Mouse (Mus musculus) G1E (cell line): ENCODE data around the gene Syce1l. TPM values are rescaled to one million over a fixed set of nuclear protein-coding genes. Genes with fewer than 3 reads are reported as not detected.

Experiments
- ATAC-seq: 2 replicates; pipeline ENCODE4 v1.8.0; 2016; ENCODE audit warnings: mild to moderate bottlenecking; ENCODE audit not compliant: insufficient number of reproducible peaks, poor library complexity, low FRiP score, severe bottlenecking; ENCODE audit errors: extremely low read depth
- DNase-seq: peaks from one replicate; pipeline ENCODE4 v3.0.0; 2012; ENCODE audit warnings: low spot score
- H3K27me3 ChIP-seq: 2 replicates; pipeline ENCODE4 v1.6.1; 2012; ENCODE audit warnings: mild to moderate bottlenecking, low read length, inconsistent platforms; ENCODE audit not compliant: insufficient read depth
- H3K36me3 ChIP-seq: replicated peaks from 2 replicates; pipeline ENCODE3; 2012; ENCODE audit warnings: mild to moderate bottlenecking, inconsistent platforms
- H3K4me1 ChIP-seq: 2 replicates; pipeline ENCODE4 v1.6.1; 2012; ENCODE audit warnings: low read depth, low read length, inconsistent platforms, mixed read lengths; ENCODE audit not compliant: insufficient read depth
- H3K4me3 ChIP-seq: 2 replicates; pipeline ENCODE4 v1.5.1; 2012; ENCODE audit warnings: low read depth, mild to moderate bottlenecking, inconsistent platforms, low read length, moderate library complexity, mixed read lengths
- H3K9me3 ChIP-seq: replicated peaks from 2 replicates; pipeline ENCODE4 v1.6.1; 2012; ENCODE audit warnings: inconsistent platforms
- CTCF ChIP-seq: IDR thresholded peaks from 2 replicates; pipeline ENCODE4 v1.5.1; 2012; ENCODE audit warnings: low read depth, low read length, inconsistent platforms, mixed read lengths
- GATA1 ChIP-seq: IDR thresholded peaks from 2 replicates; pipeline ENCODE4 v1.6.1; 2012; ENCODE audit warnings: borderline replicate concordance, low read length, inconsistent platforms, mixed read lengths
- GATA2 ChIP-seq: IDR thresholded peaks from 2 replicates; pipeline ENCODE4 v1.6.1; 2012; ENCODE audit warnings: low read depth, low read length, inconsistent platforms, borderline replicate concordance
- POLR2AphosphoS5 ChIP-seq: IDR thresholded peaks from 2 replicates; pipeline ENCODE4 v1.6.1; 2012; ENCODE audit warnings: low read depth, low read length, inconsistent platforms; ENCODE audit not compliant: insufficient replicate concordance
- TAL1 ChIP-seq: conservative IDR thresholded peaks from 2 replicates; pipeline ENCODE4 v1.6.1; 2012; ENCODE audit warnings: low read depth, low read length, inconsistent platforms, mixed read lengths
- polyA plus RNA-seq: library from polyadenylated mRNA; stranded (reverse); fragments of >175 nt; gene quantifications from 2 replicates; pipeline ENCODE4 v1.2.3, GENCODE M21; 2012
- total RNA-seq, 2 experiments: library from RNA; stranded (forward) in 1 of 2; stranded (reverse) in 1 of 2; fragments of 200-1000 nt in 1 of 2; fragments of >200 nt in 1 of 2; fragmentation: Nextera tagmentation in 1 of 2; gene quantifications; 2 replicates each; pipeline ENCODE4 v1.2.3; 2014 to 2017

Gene Syce1l
- total and polyA plus RNA-seq, 3 experiments = 0.12 TPM; not detected in 2

DNA sequence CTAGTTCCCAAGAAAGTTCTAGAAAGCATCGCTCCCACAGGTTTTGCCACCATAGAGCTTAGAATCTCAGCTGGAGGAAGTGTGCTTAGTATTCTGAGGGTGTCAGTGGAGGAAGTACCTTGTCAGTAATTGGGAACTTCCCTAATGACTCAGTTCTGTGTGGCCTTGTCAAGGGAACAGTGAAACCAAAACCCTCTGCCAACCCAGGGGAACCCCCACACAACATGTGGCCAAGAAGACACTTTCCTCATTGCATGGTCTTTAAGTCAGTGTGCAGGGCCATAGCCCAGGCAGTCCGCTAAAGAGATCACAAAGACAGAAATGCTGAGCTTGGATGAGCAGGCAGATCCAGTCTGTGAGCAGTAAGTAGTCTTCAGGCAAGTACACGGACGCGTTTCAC, 13.1 kb downstream of the Syce1l start:
- Histone ChIP-seq H3K36me3 (no peaks in the 10 kb centered on the region), H3K9me3 (peaks cover 23% of the 10 kb centered on the region), H3K4me1 (no peaks in the 10 kb centered on the region), H3K4me3 (no peak overlapping the region), H3K27me3 (no peaks in the 10 kb centered on the region)
- TF ChIP-seq CTCF (no peak), GATA1 (no peak), POLR2AphosphoS5 (no peak), GATA2 (no peak), TAL1 (no peak)
- DNase-seq = no peak
- ATAC-seq = no peak

DNA sequence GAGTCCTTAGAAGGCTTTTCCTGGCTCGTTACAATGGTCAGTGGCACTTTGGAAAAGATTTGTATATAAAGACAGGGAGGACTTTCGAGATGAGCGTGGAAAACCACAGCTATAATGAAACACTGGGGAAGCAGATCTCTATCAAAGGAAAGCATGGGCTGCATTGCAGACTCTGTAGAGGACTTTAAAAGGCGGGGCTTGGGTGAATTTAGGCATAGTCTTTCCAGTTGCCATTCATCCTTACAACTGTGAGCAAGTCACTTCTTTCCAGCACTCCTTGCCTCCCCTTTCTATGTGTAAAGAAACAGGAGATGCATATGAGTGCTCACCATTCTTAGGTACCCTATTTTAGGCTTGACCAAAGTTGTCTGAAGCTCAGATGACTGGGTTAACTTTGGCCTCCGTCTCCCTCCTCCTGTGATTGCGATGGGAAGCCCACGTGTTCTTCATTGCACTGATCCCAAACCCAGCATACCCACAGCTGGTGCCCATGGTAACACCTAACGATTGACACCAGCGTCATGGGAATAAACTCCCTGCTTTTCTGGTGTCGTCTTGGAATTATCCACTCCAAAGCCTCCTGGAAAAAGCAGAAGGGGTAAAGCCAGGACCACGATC, 13.8 kb downstream of the Syce1l start:
- H3K36me3 ChIP-seq = no peaks in the 10 kb centered on the region
- no peaks in the 10 kb centered on the region for H3K27me3 ChIP-seq
- TF ChIP-seq POLR2AphosphoS5 (no peak), CTCF (no peak), GATA1 (no peak), GATA2 (no peak), TAL1 (no peak)
- no peaks in the 10 kb centered on the region for H3K4me1 ChIP-seq
- no peak for ATAC-seq
- H3K9me3 ChIP-seq = peaks cover 23% of the 10 kb centered on the region
- H3K4me3 ChIP-seq = no peak overlapping the region
- DNase-seq = no peak

DNA sequence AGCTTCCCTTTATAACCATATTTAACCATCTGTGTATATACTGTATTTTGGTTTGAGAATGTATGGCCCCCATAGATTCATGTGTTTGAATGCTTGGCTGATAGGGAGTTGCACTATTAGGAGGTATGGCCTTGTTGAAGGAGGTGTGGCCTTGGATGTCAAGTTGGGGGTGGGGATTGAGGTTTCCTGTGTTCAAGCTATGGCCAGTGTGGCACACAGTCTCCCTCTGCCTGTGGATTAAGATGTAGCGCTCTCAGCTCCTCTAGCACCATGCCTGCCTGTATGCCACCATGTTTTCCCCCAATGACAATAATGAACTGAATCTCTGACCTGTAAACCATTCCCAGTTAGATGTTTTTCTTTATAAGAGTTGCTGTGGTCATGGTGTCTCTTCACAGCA, 17.1 kb downstream of the Syce1l start:
- no peak for TF ChIP-seq GATA2
- TF ChIP-seq TAL1 = no peak
- TF ChIP-seq CTCF = no peak
- TF ChIP-seq POLR2AphosphoS5 = no peak
- TF ChIP-seq GATA1 = no peak
- ATAC-seq (no peak), DNase-seq (no peak)
- Histone ChIP-seq H3K4me1 (no peaks in the 10 kb centered on the region), H3K4me3 (no peak overlapping the region), H3K36me3 (no peaks in the 10 kb centered on the region), H3K27me3 (no peaks in the 10 kb centered on the region), H3K9me3 (peaks cover 13% of the 10 kb centered on the region)

DNA sequence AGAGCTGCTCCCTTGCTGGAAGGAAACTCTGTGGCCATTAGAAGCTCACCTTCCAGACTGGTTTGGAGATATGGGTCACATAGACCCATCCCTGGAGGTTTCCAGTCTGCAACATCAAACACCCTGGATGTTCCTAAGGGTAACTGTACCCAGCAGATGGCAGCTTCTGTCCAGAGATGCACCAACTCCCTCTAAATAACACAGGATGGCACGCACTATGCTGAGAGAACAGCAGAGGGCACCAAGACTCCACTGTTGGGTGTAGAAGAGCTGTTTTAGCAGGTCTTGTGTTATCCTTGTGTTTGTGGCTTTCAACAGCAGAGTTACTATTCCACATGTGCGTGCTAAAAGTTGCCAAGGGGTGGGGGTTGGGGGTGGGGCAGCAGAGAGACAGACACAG, 21.5 kb downstream of the Syce1l start:
- Histone ChIP-seq H3K9me3 (peaks cover 28% of the 10 kb centered on the region), H3K4me3 (no peak overlapping the region), H3K27me3 (no peaks in the 10 kb centered on the region), H3K36me3 (no peaks in the 10 kb centered on the region), H3K4me1 (no peaks in the 10 kb centered on the region)
- ATAC-seq (no peak), DNase-seq (no peak)
- TF ChIP-seq POLR2AphosphoS5 (no peak), GATA1 (no peak), GATA2 (no peak), TAL1 (no peak), CTCF (no peak)

DNA sequence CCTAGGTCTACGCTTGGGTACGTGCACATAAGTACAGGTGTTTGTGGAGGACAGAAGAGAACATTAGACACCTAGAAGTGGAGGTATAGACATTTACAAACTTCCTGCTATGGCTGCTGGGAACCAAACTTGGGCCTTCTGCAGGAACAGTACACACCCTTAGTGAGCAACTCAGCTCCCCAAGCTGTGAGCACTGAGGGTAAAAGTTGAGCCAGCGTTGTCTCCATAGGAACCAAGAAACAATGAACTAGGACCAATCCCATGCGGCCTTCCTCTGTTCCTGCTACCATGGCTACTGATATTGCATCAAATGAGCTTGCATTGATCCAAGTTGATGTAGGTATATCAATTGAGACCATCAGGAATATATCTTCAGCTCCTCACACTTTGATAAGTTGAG, 22.0 kb downstream of the Syce1l start:
- no peak for DNase-seq
- Histone ChIP-seq H3K4me1 (no peaks in the 10 kb centered on the region), H3K27me3 (no peaks in the 10 kb centered on the region), H3K36me3 (no peaks in the 10 kb centered on the region), H3K4me3 (no peak overlapping the region), H3K9me3 (peaks cover 28% of the 10 kb centered on the region)
- TF ChIP-seq GATA1 (no peak), TAL1 (no peak), GATA2 (no peak), CTCF (no peak), POLR2AphosphoS5 (no peak)
- ATAC-seq = no peak

DNA sequence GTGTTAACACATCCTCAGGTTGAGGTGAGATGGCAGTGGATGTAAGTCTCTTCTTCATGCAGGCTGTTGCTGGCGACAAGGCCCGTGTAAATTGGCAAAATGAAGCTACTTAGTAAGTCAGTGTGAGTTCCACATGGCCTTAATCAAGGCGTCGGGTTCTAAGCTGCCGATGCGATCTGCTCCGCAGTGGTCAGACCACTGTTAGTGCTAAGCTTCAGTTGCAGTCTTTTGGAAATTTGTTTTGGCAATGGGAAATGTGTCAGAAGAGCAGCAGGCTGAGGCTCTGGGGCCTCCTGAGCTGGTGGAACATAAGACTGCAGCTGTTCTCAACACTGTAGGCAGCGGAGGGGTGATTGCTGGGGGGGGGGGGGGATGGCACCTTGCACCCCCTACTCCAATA, 22.9 kb downstream of the Syce1l start:
- Histone ChIP-seq H3K4me3 (no peak overlapping the region), H3K4me1 (no peaks in the 10 kb centered on the region), H3K36me3 (no peaks in the 10 kb centered on the region), H3K9me3 (peaks cover 30% of the 10 kb centered on the region), H3K27me3 (no peaks in the 10 kb centered on the region)
- ATAC-seq (no peak), DNase-seq (no peak)
- TF ChIP-seq TAL1 = no peak
- no peak for TF ChIP-seq POLR2AphosphoS5
- no peak for TF ChIP-seq CTCF
- TF ChIP-seq GATA1 = no peak
- TF ChIP-seq GATA2 = no peak
